Mouse (Mus musculus) embryonic fibroblast, embryonic 13.5 days (primary cell): ENCODE results near the gene Gpt2. TPM values are rescaled to one million over a fixed set of nuclear protein-coding genes. Genes with fewer than 3 reads are reported as not detected.
A peak's percentile ranks its signal among the peaks of the same experiment; 100 is the strongest.

Experiments used
- H3K27ac ChIP-seq: 2 replicates; pipeline ENCODE4 v1.5.1; 2012; ENCODE audit warnings: low read length, control low read depth, inconsistent platforms; ENCODE audit not compliant: insufficient read depth
- H3K4me1 ChIP-seq: 2 replicates; pipeline ENCODE4 v1.6.1; 2011; ENCODE audit warnings: low read length; ENCODE audit not compliant: control insufficient read depth, insufficient read depth
- H3K4me3 ChIP-seq: 2 replicates; pipeline ENCODE4 v1.5.1; 2011; ENCODE audit warnings: mild to moderate bottlenecking, control low read depth, low read length; ENCODE audit not compliant: insufficient read depth
- CTCF ChIP-seq: IDR thresholded peaks from 2 replicates; pipeline ENCODE4 v1.5.1; 2011; ENCODE audit warnings: mild to moderate bottlenecking, control low read depth, low read length, moderate library complexity, borderline replicate concordance; ENCODE audit not compliant: insufficient read depth
- POLR2A ChIP-seq: IDR thresholded peaks from 2 replicates; pipeline ENCODE4 v1.6.1; 2011; ENCODE audit warnings: low read depth, mild to moderate bottlenecking, control low read depth, low read length, moderate library complexity
- polyA plus RNA-seq: library from polyadenylated mRNA; stranded (reverse); fragments of >200 nt; gene quantifications from 2 replicates; pipeline ENCODE4 v1.2.4, GENCODE M21; 2011; ENCODE audit warnings: low read depth; ENCODE audit not compliant: missing spikeins, insufficient read length

Gene Gpt2
- 36.9 and 49.3 TPM in 2 replicates for polyA plus RNA-seq

GRCm38 (mm10) chr8:85492125-85492875, at the start of gene Gpt2:
Gpt2 (plus strand) TSS chr8:85492576.
- peak within 1 kb of the TSS; percentile 66 for H3K27ac ChIP-seq
- no peak for TF ChIP-seq CTCF
- peak; percentile 91 for TF ChIP-seq POLR2A
- no peaks in the 10 kb centered on the region for H3K4me1 ChIP-seq
- peak within 1 kb of the TSS; percentile 87 for H3K4me3 ChIP-seq

GRCm38 (mm10) chr8:85444092-85444491, 48.3 kb upstream of the Gpt2 start:
- Histone ChIP-seq H3K27ac (no peak overlapping the region), H3K4me1 (no peaks in the 10 kb centered on the region), H3K4me3 (no peak overlapping the region)
- TF ChIP-seq POLR2A (no peak), CTCF (no peak)

GRCm38 (mm10) chr8:85445936-85446685, 46.3 kb upstream of the Gpt2 start:
- no peaks in the 10 kb centered on the region for H3K4me1 ChIP-seq
- no peak overlapping the region for H3K27ac ChIP-seq
- H3K4me3 ChIP-seq: no peak overlapping the region
- TF ChIP-seq POLR2A (no peak), CTCF (no peak)

DNA sequence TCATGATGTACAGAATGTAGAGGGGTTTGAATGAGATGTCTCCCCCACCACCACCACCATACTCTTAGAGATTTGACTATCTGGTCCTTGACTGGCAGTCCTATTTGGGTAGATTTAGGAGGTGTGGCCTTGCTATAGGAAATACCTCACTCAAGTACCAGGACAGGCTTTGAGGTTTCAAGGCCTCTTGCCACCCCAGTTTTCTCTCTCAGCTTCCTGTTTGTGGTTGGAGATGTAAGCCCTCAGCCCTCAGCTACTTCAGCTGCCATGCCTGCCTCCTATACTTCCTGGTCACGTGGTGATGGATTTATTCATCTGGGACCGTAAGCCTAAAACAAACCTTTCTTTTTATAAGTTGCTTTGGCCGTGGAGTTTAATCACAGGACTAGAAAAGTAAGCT, 42.0 kb upstream of the Gpt2 start:
- no peak overlapping the region for H3K4me3 ChIP-seq
- H3K27ac ChIP-seq: no peak overlapping the region
- TF ChIP-seq POLR2A: no peak
- TF ChIP-seq CTCF: no peak
- H3K4me1 ChIP-seq: no peaks in the 10 kb centered on the region

GRCm38 (mm10) chr8:85452328-85452727, 40.0 kb upstream of the Gpt2 start:
- H3K4me3 ChIP-seq: no peak overlapping the region
- H3K27ac ChIP-seq: no peak overlapping the region
- no peaks in the 10 kb centered on the region for H3K4me1 ChIP-seq
- TF ChIP-seq CTCF (no peak), POLR2A (no peak)

GRCm38 (mm10) chr8:85453256-85453655, 39.1 kb upstream of the Gpt2 start:
- Histone ChIP-seq H3K27ac (no peak overlapping the region), H3K4me3 (no peak overlapping the region), H3K4me1 (no peaks in the 10 kb centered on the region)
- no peak for TF ChIP-seq CTCF

- TF ChIP-seq CTCF (no peak), POLR2A (no peak)
- Histone ChIP-seq H3K27ac (no peak overlapping the region), H3K4me1 (no peaks in the 10 kb centered on the region), H3K4me3 (no peak overlapping the region)
Measured at GRCm38 (mm10) chr8:85454750-85455149, 37.6 kb upstream of the Gpt2 start.

DNA sequence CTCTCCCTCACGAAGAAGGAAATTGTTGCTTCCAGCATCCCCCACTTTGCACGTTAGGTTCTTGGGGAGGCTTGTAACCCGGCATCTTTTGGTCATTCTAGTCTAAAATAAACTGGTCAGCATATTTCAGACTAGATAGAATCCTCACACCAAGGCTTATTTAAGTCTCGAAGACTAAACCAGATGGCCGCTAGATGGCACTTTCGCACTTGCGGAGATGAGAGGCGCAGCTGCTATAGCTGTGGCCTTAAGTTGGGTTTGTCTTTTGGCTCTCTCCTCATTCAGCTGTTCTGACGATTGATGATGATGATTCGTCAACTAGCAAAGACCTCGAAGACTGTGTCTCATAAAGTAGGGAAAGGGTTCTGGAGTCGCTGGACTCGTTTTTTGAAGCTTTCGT, 35.8 kb upstream of the Gpt2 start:
- no peak overlapping the region for H3K4me3 ChIP-seq
- TF ChIP-seq CTCF (peak; percentile 77), POLR2A (no peak)
- no peak overlapping the region for H3K27ac ChIP-seq
- H3K4me1 ChIP-seq: no peaks in the 10 kb centered on the region

- no peaks in the 10 kb centered on the region for H3K4me1 ChIP-seq
- no peak overlapping the region for H3K4me3 ChIP-seq
- H3K27ac ChIP-seq: no peak overlapping the region
- TF ChIP-seq CTCF (no peak), POLR2A (no peak)
Measured at GRCm38 (mm10) chr8:85459582-85459981, 32.8 kb upstream of the Gpt2 start.

GRCm38 (mm10) chr8:85460804-85461203, 31.6 kb upstream of the Gpt2 start:
- Histone ChIP-seq H3K27ac (no peak overlapping the region), H3K4me3 (no peak overlapping the region), H3K4me1 (no peaks in the 10 kb centered on the region)
- TF ChIP-seq POLR2A (no peak), CTCF (no peak)
